Mouse (Mus musculus) forebrain, embryonic 16.5 days (tissue): ENCODE data around the gene Rbfox1. TPM values are rescaled to one million over a fixed set of nuclear protein-coding genes. Genes with fewer than 3 reads are reported as not detected.
A peak's percentile ranks its signal among the peaks of the same experiment; 100 is the strongest.

Experiments
- ATAC-seq: fragments of 200-750 bp; cut with Nextera tagmentation; 2 replicates; pipeline ENCODE4 v1.8.0; 2017; ENCODE audit warnings: mild to moderate bottlenecking, moderate library complexity
- H3K27ac ChIP-seq: fragments of 300-500 bp; sonication (generic); 2 replicates; pipeline ENCODE4 v1.5.1; 2014; ENCODE audit warnings: low read length, control low read depth
- H3K27me3 ChIP-seq: fragments of 300-500 bp; sonication (generic); replicated peaks from 2 replicates; pipeline ENCODE4 v1.6.1; 2014; ENCODE audit warnings: low read length; ENCODE audit not compliant: control insufficient read depth, insufficient read depth
- H3K36me3 ChIP-seq: fragments of 300-500 bp; sonication (generic); 2 replicates; pipeline ENCODE4 v1.6.1; 2014; ENCODE audit not compliant: control insufficient read depth, insufficient read depth
- H3K4me1 ChIP-seq: fragments of 300-500 bp; sonication (generic); replicated peaks from 2 replicates; pipeline ENCODE4 v1.6.1; 2014; ENCODE audit warnings: low read length; ENCODE audit not compliant: control insufficient read depth, insufficient read depth
- H3K4me2 ChIP-seq: fragments of 300-500 bp; sonication (generic); 2 replicates; pipeline ENCODE4 v1.6.1; 2014; ENCODE audit warnings: mild to moderate bottlenecking, low read length, control low read depth
- H3K4me3 ChIP-seq: fragments of 300-500 bp; sonication (generic); replicated peaks from 2 replicates; pipeline ENCODE4 v1.5.1; 2014; ENCODE audit warnings: mild to moderate bottlenecking, low read length, control low read depth
- H3K9ac ChIP-seq: fragments of 300-500 bp; sonication (generic); replicated peaks from 2 replicates; pipeline ENCODE4 v1.6.1; 2014; ENCODE audit warnings: low read depth, low read length, control low read depth
- H3K9me3 ChIP-seq: fragments of 300-500 bp; sonication (generic); 2 replicates; pipeline ENCODE4 v1.6.1; 2016; ENCODE audit warnings: low read length; ENCODE audit not compliant: control insufficient read depth
- WGBS: fragments of 180-500 bp; shearing (Covaris S2); extraction: QIAGEN DNeasy Blood & Tissue Kit; methylation state at CpG from one replicate; pipeline ENCODE4 v1.1.7; 2014; 5-methylcytosine and 5-hydroxymethylcytosine counted together
- polyA plus RNA-seq: library from polyadenylated mRNA; unstranded; fragments of >200 nt; fragmentation: Nextera tagmentation; extraction: Ambion mirVana; gene quantifications from 2 replicates; pipeline ENCODE4 v1.2.1, GENCODE M21; 2015

The Rbfox1 gene
- 210 and 216 TPM in 2 replicates for polyA plus RNA-seq

GRCm38 (mm10) chr16:5884746-5885689 lies at the start of gene Rbfox1:
Rbfox1 (plus strand) TSS chr16:5885355.
- Histone ChIP-seq H3K4me3 (peak within 1 kb of the TSS; percentile 67), H3K4me1 (peaks cover 10% of the 10 kb centered on the region), H3K4me2 (peak within 1 kb of the TSS; percentile 78), H3K36me3 (no peaks in the 10 kb centered on the region), H3K27me3 (peaks cover 19% of the 10 kb centered on the region; the same call in 1 of the 2 replicates), H3K27ac (peak within 1 kb of the TSS; percentile 61), H3K9me3 (no peaks in the 10 kb centered on the region), H3K9ac (peak within 1 kb of the TSS; percentile 77)
- WGBS, result under 1% methylated on average over 69 of the region's 69 CpGs
- peak; percentile 68 for ATAC-seq

GRCm38 (mm10) chr16:5836744-5837143 lies 48.4 kb upstream of the Rbfox1 start:
- no peaks in the 10 kb centered on the region for H3K36me3 ChIP-seq
- no peak overlapping the region for H3K4me2 ChIP-seq
- H3K9ac ChIP-seq, result no peak overlapping the region
- H3K27me3 ChIP-seq, result no peaks in the 10 kb centered on the region
- 77% methylated on average over 2 of the region's 2 CpGs for WGBS
- H3K9me3 ChIP-seq, result no peaks in the 10 kb centered on the region
- ATAC-seq, result peak; percentile 43; the same call in 1 of the 2 replicates
- no peak overlapping the region for H3K4me3 ChIP-seq
- H3K4me1 ChIP-seq, result no peaks in the 10 kb centered on the region
- peak overlapping the region; percentile 46 for H3K27ac ChIP-seq

- Histone ChIP-seq H3K36me3 (no peaks in the 10 kb centered on the region), H3K27ac (no peak overlapping the region), H3K4me3 (no peak overlapping the region), H3K4me1 (no peaks in the 10 kb centered on the region), H3K9me3 (no peaks in the 10 kb centered on the region), H3K4me2 (no peak overlapping the region), H3K9ac (no peak overlapping the region), H3K27me3 (no peaks in the 10 kb centered on the region)
- 74% methylated on average over 5 of the region's 5 CpGs for WGBS
- no peak for ATAC-seq
Observed at GRCm38 (mm10) chr16:5841167-5841566, 44.0 kb upstream of the Rbfox1 start.

- 73% methylated on average over 11 of the region's 11 CpGs for WGBS
- Histone ChIP-seq H3K4me3 (no peak overlapping the region), H3K27me3 (no peaks in the 10 kb centered on the region), H3K4me2 (no peak overlapping the region), H3K4me1 (0 out of 2 replicates have a peak, but pooled peaks cover 2% of the 10 kb centered on the region), H3K9me3 (no peaks in the 10 kb centered on the region), H3K27ac (no peak overlapping the region), H3K36me3 (no peaks in the 10 kb centered on the region), H3K9ac (no peak overlapping the region)
- no peak for ATAC-seq
Observed at GRCm38 (mm10) chr16:5845645-5846044, 39.5 kb upstream of the Rbfox1 start.

- ATAC-seq, result peak; percentile 90
- Histone ChIP-seq H3K4me3 (no peak overlapping the region), H3K4me2 (no peak overlapping the region), H3K9me3 (no peaks in the 10 kb centered on the region), H3K36me3 (no peaks in the 10 kb centered on the region), H3K27me3 (no peaks in the 10 kb centered on the region), H3K27ac (no peak overlapping the region), H3K9ac (no peak overlapping the region), H3K4me1 (0 out of 2 replicates have a peak, but pooled peaks cover under 1% of the 10 kb centered on the region)
- 20% methylated on average over 2 of the region's 2 CpGs for WGBS
Observed at GRCm38 (mm10) chr16:5853055-5853454, 32.1 kb upstream of the Rbfox1 start.

GRCm38 (mm10) chr16:5864350-5864749 lies 20.8 kb upstream of the Rbfox1 start:
- Histone ChIP-seq H3K27me3 (no peaks in the 10 kb centered on the region), H3K36me3 (no peaks in the 10 kb centered on the region), H3K9ac (no peak overlapping the region), H3K4me1 (peaks cover 3% of the 10 kb centered on the region; the same call in 1 of the 2 replicates), H3K27ac (no peak overlapping the region), H3K9me3 (no peaks in the 10 kb centered on the region), H3K4me3 (no peak overlapping the region), H3K4me2 (no peak overlapping the region)
- 87% methylated on average over 4 of the region's 4 CpGs for WGBS
- no peak for ATAC-seq

GRCm38 (mm10) chr16:5866966-5867365 lies 18.2 kb upstream of the Rbfox1 start:
- no peaks in the 10 kb centered on the region for H3K27me3 ChIP-seq
- H3K9me3 ChIP-seq, result no peaks in the 10 kb centered on the region
- no peak for ATAC-seq
- no peaks in the 10 kb centered on the region for H3K36me3 ChIP-seq
- no peak overlapping the region for H3K9ac ChIP-seq
- no peak overlapping the region for H3K4me3 ChIP-seq
- no peak overlapping the region for H3K27ac ChIP-seq
- no peak overlapping the region for H3K4me2 ChIP-seq
- peaks cover 3% of the 10 kb centered on the region; the same call in 1 of the 2 replicates for H3K4me1 ChIP-seq
- WGBS, result 51% methylated on average over 1 of the region's 1 CpGs

- WGBS, result 46% methylated on average over 3 of the region's 3 CpGs
- no peaks in the 10 kb centered on the region for H3K36me3 ChIP-seq
- no peak overlapping the region for H3K4me3 ChIP-seq
- peaks cover 3% of the 10 kb centered on the region; the same call in 1 of the 2 replicates for H3K4me1 ChIP-seq
- H3K9me3 ChIP-seq, result no peaks in the 10 kb centered on the region
- no peak for ATAC-seq
- H3K9ac ChIP-seq, result no peak overlapping the region
- no peak overlapping the region for H3K27ac ChIP-seq
- H3K4me2 ChIP-seq, result no peak overlapping the region
- H3K27me3 ChIP-seq, result no peaks in the 10 kb centered on the region
Observed at GRCm38 (mm10) chr16:5870391-5870790, 14.8 kb upstream of the Rbfox1 start.

GRCm38 (mm10) chr16:5881820-5882219 lies 3.3 kb upstream of the Rbfox1 start:
- Histone ChIP-seq H3K27me3 (peaks cover 19% of the 10 kb centered on the region; the same call in 1 of the 2 replicates), H3K9me3 (no peaks in the 10 kb centered on the region), H3K36me3 (no peaks in the 10 kb centered on the region), H3K4me3 (no peak overlapping the region), H3K27ac (no peak overlapping the region), H3K9ac (no peak overlapping the region), H3K4me1 (peaks cover 10% of the 10 kb centered on the region), H3K4me2 (no peak overlapping the region)
- ATAC-seq, result no peak
- WGBS, result 0% methylated on average over 4 of the region's 4 CpGs
